8 mouse cellular contexts compared by ENCODE assay signal in genomic region chr11:54859322-54860165, GRCm38 (mm10). TPM values are rescaled to one million over a fixed set of nuclear protein-coding genes. Genes with fewer than 3 reads are reported as not detected.
DNase-seq lines count a peak whose midpoint lies in the region; ATAC-seq and TF ChIP-seq lines count a peak whose summit lies in the region.

No protein-coding gene starts in this region.

- peak overlapping the region; percentile 84 for H3K4me2 ChIP-seq in heart, embryonic 11.5 days
- peak overlapping the region; percentile 80 for H3K4me2 ChIP-seq in forebrain, embryonic 14.5 days (ENCODE audit: low read length)

- H3K9ac ChIP-seq in heart, embryonic 11.5 days (ENCODE audit: low read depth, low read length): peak overlapping the region; percentile 81
- H3K9ac ChIP-seq in MEL (ENCODE audit: control insufficient read depth, low read depth, low read length, poor library complexity, severe bottlenecking): peak overlapping the region; percentile 86
- peak overlapping the region; percentile 85 for H3K9ac ChIP-seq in forebrain, embryonic 14.5 days (ENCODE audit: low read length)

- 28% methylated on average over 11 of the region's 11 CpGs for WGBS in heart, embryonic 11.5 days (ENCODE audit: insufficient replicate concordance)
- 27% methylated on average over 11 of the region's 11 CpGs for WGBS in forebrain, embryonic 14.5 days

- H3K27me3 ChIP-seq in heart, embryonic 11.5 days (ENCODE audit: control insufficient read depth, insufficient read depth, low read length): no peaks in the 10 kb centered on the region
- no peaks in the 10 kb centered on the region for H3K27me3 ChIP-seq in MEL (ENCODE audit: control insufficient read depth in 1 of 2, insufficient read depth in 2 of 2, low read length in 2 of 2)
- H3K27me3 ChIP-seq in forebrain, embryonic 14.5 days (replicated peaks; ENCODE audit: control insufficient read depth, insufficient read depth, low read length): no peaks in the 10 kb centered on the region
- no peaks in the 10 kb centered on the region for H3K27me3 ChIP-seq in splenic B cell, adult 2 months (ENCODE audit: control insufficient read depth, insufficient read depth, low read length, poor library complexity, severe bottlenecking)

- TF ChIP-seq POLR2A in MEL (IDR thresholded peaks at IDR 0.05; ENCODE audit: control insufficient read depth in 1 of 2, insufficient read depth in 1 of 2, low read depth in 1 of 2, low read length in 2 of 2, poor library complexity in 1 of 2): no peak

- H3K27ac ChIP-seq in heart, embryonic 11.5 days (ENCODE audit: low read depth, low read length): no peak overlapping the region
- peak overlapping the region; percentile 65 for H3K27ac ChIP-seq in MEL (ENCODE audit: control insufficient read depth, low read depth, low read length)
- H3K27ac ChIP-seq in forebrain, embryonic 14.5 days (ENCODE audit: low read depth, low read length): peak overlapping the region; percentile 33; the same call in 1 of the 2 replicates

- H3K4me1 ChIP-seq in heart, embryonic 11.5 days (ENCODE audit: control insufficient read depth, insufficient read depth, low read length): peaks cover 2% of the 10 kb centered on the region; the same call in 1 of the 2 replicates
- H3K4me1 ChIP-seq in MEL (ENCODE audit: control insufficient read depth in 1 of 2, insufficient read depth in 2 of 2, low read length in 2 of 2): peaks cover 0 to 7% of the 10 kb centered on the region in 2 experiments; a peak in 1 of 4 replicates
- H3K4me1 ChIP-seq in forebrain, embryonic 14.5 days (ENCODE audit: control insufficient read depth, insufficient read depth, low read length): peaks cover 4% of the 10 kb centered on the region

- DNase-seq in heart, adult 8-10 months (ENCODE audit: low spot score): no peak
- DNase-seq in MEL (ENCODE audit: low read depth, low spot score) (peak; percentile 88), liver (peak; percentile 17)
- peak; percentile 62 for DNase-seq in forebrain, embryonic 14.5 days (ENCODE audit: low spot score)
- DNase-seq in splenic B cell, adult 2 months (ENCODE audit: low read depth, low spot score): peak; percentile 68
- no peak for DNase-seq in gastrocnemius, postnatal 25 days
- DNase-seq in left cerebral cortex, adult 9 months (ENCODE audit: low spot score in 2 of 2): no peak

- ATAC-seq in heart, embryonic 11.5 days (replicated peaks; ENCODE audit: insufficient number of reproducible peaks, low FRiP score, low TSS enrichment): no peak
- ATAC-seq in forebrain, embryonic 14.5 days: no peak

- H3K4me3 ChIP-seq in heart, embryonic 11.5 days (ENCODE audit: low read depth, low read length): peak overlapping the region; percentile 76
- peak overlapping the region; percentile 69 to 82 for H3K4me3 ChIP-seq in MEL (ENCODE audit: control insufficient read depth in 1 of 2, insufficient read depth in 1 of 2, low read depth in 2 of 2, low read length in 2 of 2)
- peak overlapping the region; percentile 67 for H3K4me3 ChIP-seq in forebrain, embryonic 14.5 days (ENCODE audit: low read depth, low read length)

- TF ChIP-seq CTCF in MEL (IDR thresholded peaks at IDR 0.05 in 2 of 3, conservative IDR thresholded peaks at IDR 0.05 in 1 of 3; ENCODE audit: control insufficient read depth in 1 of 3, insufficient read depth in 1 of 3, low read depth in 2 of 3, low read length in 3 of 3, poor library complexity in 1 of 3, severe bottlenecking in 1 of 3): peak; percentile 43 to 87 (median 58)

- no peaks in the 10 kb centered on the region for H3K9me3 ChIP-seq in heart, embryonic 11.5 days (replicated peaks; ENCODE audit: control insufficient read depth, low read length)
- no peaks in the 10 kb centered on the region for H3K9me3 ChIP-seq in MEL (replicated peaks; ENCODE audit: insufficient read depth, low read length)
- H3K9me3 ChIP-seq in forebrain, embryonic 14.5 days (replicated peaks; ENCODE audit: control insufficient read depth, low read length): no peaks in the 10 kb centered on the region

- H3K79me2 ChIP-seq in MEL (ENCODE audit: control insufficient read depth, insufficient read depth, low read length, poor library complexity): peaks cover 4% of the 10 kb centered on the region; the same call in 1 of the 2 replicates

- peak; percentile 90 for TF ChIP-seq RAD21 in MEL (IDR thresholded peaks at IDR 0.05; ENCODE audit: low read depth, low read length)

- no peak for TF ChIP-seq EP300 in MEL (IDR thresholded peaks at IDR 0.05; ENCODE audit: low read depth in 1 of 2, low read length in 2 of 2)

- H3K36me3 ChIP-seq in heart, embryonic 11.5 days (ENCODE audit: control insufficient read depth, insufficient read depth, low read length): no peaks in the 10 kb centered on the region
- peaks cover 0 to 4% of the 10 kb centered on the region in 2 experiments; a peak in 1 of 4 replicates for H3K36me3 ChIP-seq in MEL (ENCODE audit: control insufficient read depth in 1 of 2, insufficient read depth in 2 of 2, low read length in 2 of 2)
- no peaks in the 10 kb centered on the region for H3K36me3 ChIP-seq in forebrain, embryonic 14.5 days (ENCODE audit: control insufficient read depth, insufficient read depth, low read length)
- no peaks in the 10 kb centered on the region for H3K36me3 ChIP-seq in splenic B cell, adult 2 months (ENCODE audit: control insufficient read depth, insufficient read depth, low read length, poor library complexity, severe bottlenecking)

TF ChIP-seq in MEL, 35 proteins besides CTCF, POLR2A, EP300 and RAD21 (continues in another document):
- 0 out of 2 replicates have a peak, but pooled peaks have one; percentile 22 for TF ChIP-seq GATA1 (IDR thresholded peaks at IDR 0.05; ENCODE audit: low read depth, low read length)
- peak; percentile 77 for TF ChIP-seq SIN3A (IDR thresholded peaks at IDR 0.05; ENCODE audit: low read length)
- TF ChIP-seq GABPA (IDR thresholded peaks at IDR 0.05; ENCODE audit: low read depth, low read length): no peak
- peak; percentile 65; the same call in 1 of the 2 replicates for TF ChIP-seq MAX (IDR thresholded peaks at IDR 0.05; ENCODE audit: low read length)
- TF ChIP-seq USF2 (IDR thresholded peaks at IDR 0.05; ENCODE audit: borderline replicate concordance in 1 of 2, insufficient read depth in 1 of 2, low read depth in 1 of 2, low read length in 2 of 2): no peak
- no peak for TF ChIP-seq BHLHE40 (IDR thresholded peaks at IDR 0.05; ENCODE audit: borderline replicate concordance, low read depth, low read length)
- TF ChIP-seq ETS1 (IDR thresholded peaks at IDR 0.05; ENCODE audit: low read depth, low read length): no peak
- no peak for TF ChIP-seq NELFE (IDR thresholded peaks at IDR 0.05; ENCODE audit: low read depth, low read length)
- TF ChIP-seq JUND (IDR thresholded peaks at IDR 0.05; ENCODE audit: low read depth, low read length): no peak
- no peak for TF ChIP-seq TBP (IDR thresholded peaks at IDR 0.05; ENCODE audit: low read depth, low read length)
- TF ChIP-seq MEF2A (IDR thresholded peaks at IDR 0.05; ENCODE audit: extremely low read depth, insufficient replicate concordance, low read depth, low read length, poor library complexity, severe bottlenecking): no peak
- no peak for TF ChIP-seq NRF1 (IDR thresholded peaks at IDR 0.05; ENCODE audit: insufficient read depth, low read depth, low read length, poor library complexity, severe bottlenecking)
- TF ChIP-seq MXI1 (IDR thresholded peaks at IDR 0.05; ENCODE audit: low read depth, low read length): peak; percentile 94
- no peak for TF ChIP-seq CHD2 (IDR thresholded peaks at IDR 0.05; ENCODE audit: low read length)
- 0 out of 2 replicates have a peak, but pooled peaks have one; percentile 46 for TF ChIP-seq RCOR1 (IDR thresholded peaks at IDR 0.05; ENCODE audit: low read depth, low read length)
- TF ChIP-seq SMC3 (IDR thresholded peaks at IDR 0.05; ENCODE audit: low read depth, low read length): peak; percentile 95
- no peak for TF ChIP-seq MAFK (IDR thresholded peaks at IDR 0.05; ENCODE audit: borderline replicate concordance, low read depth, low read length)
- peak; percentile 94 for TF ChIP-seq ZC3H11A (IDR thresholded peaks at IDR 0.05; ENCODE audit: low read depth, low read length)
- TF ChIP-seq POLR2AphosphoS2 (IDR thresholded peaks at IDR 0.05; ENCODE audit: low read length): no peak
- peak; percentile 11; the same call in 1 of the 2 replicates for TF ChIP-seq HCFC1 (IDR thresholded peaks at IDR 0.05; ENCODE audit: low read depth, low read length)
- TF ChIP-seq ZKSCAN1 (IDR thresholded peaks at IDR 0.05; ENCODE audit: low read depth, low read length): no peak
- TF ChIP-seq MYC (IDR thresholded peaks at IDR 0.05; ENCODE audit: low read depth, low read length): peak; percentile 93

RNA-seq across cellular contexts. Expression of gene Lyrm7, which starts 1.2 kb away (rescaled TPM):
- 16.5 and 19.1 TPM in 2 replicates for polyA plus RNA-seq in heart, embryonic 11.5 days (2014; fragmentation: Nextera tagmentation; extraction: Ambion mirVana)
- total RNA-seq in heart, adult 8-10 months (2022): 10 to 100 TPM; 35.9 to 40.2 (median 39.3) TPM
- 12.3 and 12.7 TPM in 2 replicates for total RNA-seq in MEL (2012; rRNA removed)
- polyA plus RNA-seq in MEL (2012; ENCODE audit: insufficient read depth in 1 of 2, insufficient read length in 2 of 2, low read depth in 1 of 2, low replicate concordance in 2 of 2, missing spikeins in 1 of 2): 100 to 1,000 TPM in 1 of 2 experiments, 10 to 100 TPM in 1; 20.9 to 188 TPM
- 11.4 and 13.2 TPM in 2 replicates for polyA plus RNA-seq in forebrain, embryonic 14.5 days (2014; fragmentation: Nextera tagmentation; extraction: Ambion mirVana)
- 10 to 100 TPM; 14.4 to 15.3 TPM for total RNA-seq in gastrocnemius, postnatal 25 days (2021)

RNA-seq across cellular contexts. Expression of gene Hint1, which starts 6.6 kb away (rescaled TPM):
- 632 and 639 TPM in 2 replicates for polyA plus RNA-seq in heart, embryonic 11.5 days (2014; fragmentation: Nextera tagmentation; extraction: Ambion mirVana)
- 100 to 1,000 TPM; 213 to 341 (median 275) TPM for total RNA-seq in heart, adult 8-10 months (2022)
- 567 and 640 TPM in 2 replicates for total RNA-seq in MEL (2012; rRNA removed)
- 1,000 to 10,000 TPM in 1 of 2 experiments, 100 to 1,000 TPM in 1; 529 to 2,790 TPM for polyA plus RNA-seq in MEL (2012; ENCODE audit: insufficient read depth in 1 of 2, insufficient read length in 2 of 2, low read depth in 1 of 2, low replicate concordance in 2 of 2, missing spikeins in 1 of 2)
- 757 and 875 TPM in 2 replicates for polyA plus RNA-seq in forebrain, embryonic 14.5 days (2014; fragmentation: Nextera tagmentation; extraction: Ambion mirVana)
- total RNA-seq in gastrocnemius, postnatal 25 days (2021): 100 to 1,000 TPM; 181 to 192 TPM

RNA-seq across cellular contexts. Expression of gene Gpx3, which starts 42.7 kb away (rescaled TPM):
- polyA plus RNA-seq in heart, embryonic 11.5 days (2014; fragmentation: Nextera tagmentation; extraction: Ambion mirVana): 1,579 and 1,713 TPM in 2 replicates
- 100 to 1,000 TPM; 188 to 354 (median 218) TPM for total RNA-seq in heart, adult 8-10 months (2022)
- total RNA-seq in MEL (2012; rRNA removed): 0.12 TPM in 1 of 2 replicates, not detected in the other
- polyA plus RNA-seq in MEL (2012; ENCODE audit: insufficient read depth in 1 of 2, insufficient read length in 2 of 2, low read depth in 1 of 2, low replicate concordance in 2 of 2, missing spikeins in 1 of 2): under 1 TPM in 1 of 2 experiments, not detected in 1; 0.15 TPM
- polyA plus RNA-seq in forebrain, embryonic 14.5 days (2014; fragmentation: Nextera tagmentation; extraction: Ambion mirVana): 19.4 and 24.4 TPM in 2 replicates
- 10 to 100 TPM; 26.5 to 56.8 TPM for total RNA-seq in gastrocnemius, postnatal 25 days (2021)

Comparison
In these comparisons a context has a peak if more than half of its experiments do, and no peak if none do; other contexts are left out.
1. DNase-seq: peak in MEL (single experiment), forebrain, embryonic 14.5 days (single experiment), liver (single experiment) and splenic B cell, adult 2 months (single experiment); none in heart, adult 8-10 months (single experiment), gastrocnemius, postnatal 25 days (single experiment) and left cerebral cortex, adult 9 months (0 of 2).
2. RNA of gene Gpx3, which starts 42.7 kb away (total RNA-seq): 188 to 354 TPM in heart, adult 8-10 months and 26.5 to 56.8 TPM in gastrocnemius, postnatal 25 days; 0.12 TPM in MEL; every median in the first group is over 10 times any median in the second.
3. Peak in every context shown above with its lines, with median percentiles within 50 percentile points of each other: H3K4me3 ChIP-seq and H3K9ac ChIP-seq.